Mouse (Mus musculus) erythroblast, embryonic 14.5 days (primary cell): Measurements from ENCODE around the gene Ptprt.

ENCODE experiments used
- GATA1 ChIP-seq: IDR thresholded peaks from 2 replicates; pipeline ENCODE4 v1.6.1; 2012; ENCODE audit warnings: low read length, inconsistent platforms, mixed read lengths
- TAL1 ChIP-seq: IDR thresholded peaks from 3 replicates; pipeline ENCODE4 v1.6.1; 2012; ENCODE audit warnings: low read length, inconsistent platforms, mixed read lengths

DNA sequence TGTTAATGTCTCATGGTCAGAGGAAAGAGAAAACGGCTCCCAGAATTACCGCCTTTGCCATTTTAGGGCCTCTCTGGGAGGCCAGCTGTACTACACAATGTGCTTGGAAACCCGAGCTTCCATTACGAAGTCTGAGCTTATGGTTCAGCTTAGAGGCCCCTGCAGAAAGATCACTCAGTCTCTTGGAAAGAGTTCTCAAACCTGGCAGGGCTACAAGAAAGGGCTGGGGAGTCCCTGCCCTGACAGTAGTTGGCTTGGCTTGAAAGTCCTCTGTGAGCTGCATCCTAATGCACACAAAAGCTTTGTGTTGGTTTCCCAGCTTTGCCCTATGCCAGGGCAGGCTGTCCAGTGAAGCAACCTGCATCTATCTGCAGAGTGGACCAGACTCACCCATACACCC lies 269.1 kb downstream of the Ptprt start:
- no peak for TF ChIP-seq GATA1
- TF ChIP-seq TAL1 = no peak
